8 mouse cellular contexts compared by ENCODE assay signal in genomic region chr5:96905572-96906271, GRCm38 (mm10).
DNase-seq lines count a peak whose midpoint lies in the region; ATAC-seq lines count a peak whose summit lies in the region.

No protein-coding gene starts in this region.

- DNase-seq in kidney, adult 8-10 months, result no peak
- DNase-seq in embryonic facial prominence, embryonic 11.5 days (ENCODE audit: low spot score), result no peak
- peak; percentile 68 for DNase-seq in heart, postnatal 4 days
- DNase-seq in left cerebral cortex, postnatal 14 days (ENCODE audit: low spot score in 2 of 2), result peak; percentile 33 to 46
- peak; percentile 58 for DNase-seq in midbrain, embryonic 10.5 days (ENCODE audit: low spot score)
- DNase-seq in urinary bladder, postnatal 4 days (ENCODE audit: low spot score in 2 of 2), result no peak

- no peak overlapping the region for H3K27ac ChIP-seq in kidney, embryonic 14.5 days (ENCODE audit: low read depth, low read length)
- H3K27ac ChIP-seq in embryonic facial prominence, embryonic 11.5 days (replicated peaks; ENCODE audit: low read depth, low read length), result no peak overlapping the region
- H3K27ac ChIP-seq in midbrain, embryonic 10.5 days (replicated peaks), result 0 out of 2 replicates have a peak overlapping the region, but pooled peaks have one; percentile 46
- no peak overlapping the region for H3K27ac ChIP-seq in stomach, embryonic 15.5 days

- 42% methylated on average over 17 of the region's 17 CpGs for WGBS in kidney, embryonic 14.5 days
- WGBS in embryonic facial prominence, embryonic 11.5 days, result 46% methylated on average over 17 of the region's 17 CpGs
- 40% methylated on average over 17 of the region's 17 CpGs for WGBS in midbrain, embryonic 10.5 days
- 41% methylated on average over 17 of the region's 17 CpGs for WGBS in stomach, embryonic 15.5 days

- H3K4me3 ChIP-seq in kidney, embryonic 14.5 days (ENCODE audit: low read length), result no peak overlapping the region
- H3K4me3 ChIP-seq in embryonic facial prominence, embryonic 11.5 days (ENCODE audit: low read depth, low read length), result no peak overlapping the region
- 0 out of 2 replicates have a peak overlapping the region, but pooled peaks have one; percentile 16 for H3K4me3 ChIP-seq in midbrain, embryonic 10.5 days
- H3K4me3 ChIP-seq in stomach, embryonic 15.5 days (replicated peaks), result no peak overlapping the region

- intact Hi-C loops in left cerebral cortex, postnatal 14 days (cut with DNase I), result no loop called here

- H3K4me1 ChIP-seq in kidney, embryonic 14.5 days (ENCODE audit: control insufficient read depth, insufficient read depth, low read length), result no peaks in the 10 kb centered on the region
- no peaks in the 10 kb centered on the region for H3K4me1 ChIP-seq in embryonic facial prominence, embryonic 11.5 days (ENCODE audit: control insufficient read depth, insufficient read depth, low read length)
- peaks cover 9% of the 10 kb centered on the region for H3K4me1 ChIP-seq in midbrain, embryonic 10.5 days
- no peaks in the 10 kb centered on the region for H3K4me1 ChIP-seq in stomach, embryonic 15.5 days

- H3K9ac ChIP-seq in kidney, embryonic 14.5 days (ENCODE audit: low read depth, low read length), result peak overlapping the region; percentile 31; the same call in 1 of the 2 replicates
- no peak overlapping the region for H3K9ac ChIP-seq in embryonic facial prominence, embryonic 11.5 days (replicated peaks; ENCODE audit: low read length)
- no peak overlapping the region for H3K9ac ChIP-seq in stomach, embryonic 15.5 days

- H3K4me2 ChIP-seq in kidney, embryonic 14.5 days (replicated peaks; ENCODE audit: low read depth, low read length), result no peak overlapping the region; the same call in 1 of the 2 replicates
- peak overlapping the region; percentile 7; the same call in 1 of the 2 replicates for H3K4me2 ChIP-seq in embryonic facial prominence, embryonic 11.5 days (ENCODE audit: low read depth, low read length)
- H3K4me2 ChIP-seq in stomach, embryonic 15.5 days, result peak overlapping the region; percentile 34

- H3K36me3 ChIP-seq in kidney, embryonic 14.5 days (ENCODE audit: control insufficient read depth, insufficient read depth, low read length), result no peaks in the 10 kb centered on the region
- no peaks in the 10 kb centered on the region for H3K36me3 ChIP-seq in embryonic facial prominence, embryonic 11.5 days (replicated peaks; ENCODE audit: control insufficient read depth, insufficient read depth, low read depth, low read length)
- H3K36me3 ChIP-seq in midbrain, embryonic 10.5 days, result no peaks in the 10 kb centered on the region
- H3K36me3 ChIP-seq in stomach, embryonic 15.5 days, result no peaks in the 10 kb centered on the region

- no peaks in the 10 kb centered on the region for H3K9me3 ChIP-seq in kidney, embryonic 14.5 days (ENCODE audit: control insufficient read depth, low read length)
- H3K9me3 ChIP-seq in embryonic facial prominence, embryonic 11.5 days (replicated peaks; ENCODE audit: control insufficient read depth, low read length), result no peaks in the 10 kb centered on the region
- H3K9me3 ChIP-seq in midbrain, embryonic 10.5 days (replicated peaks), result no peaks in the 10 kb centered on the region
- no peaks in the 10 kb centered on the region for H3K9me3 ChIP-seq in stomach, embryonic 15.5 days

- H3K27me3 ChIP-seq in kidney, embryonic 14.5 days (ENCODE audit: control insufficient read depth, insufficient read depth, low read length), result no peaks in the 10 kb centered on the region
- H3K27me3 ChIP-seq in embryonic facial prominence, embryonic 11.5 days (ENCODE audit: control insufficient read depth, insufficient read depth, low read length), result no peaks in the 10 kb centered on the region
- no peaks in the 10 kb centered on the region for H3K27me3 ChIP-seq in midbrain, embryonic 10.5 days (ENCODE audit: low read depth, poor library complexity, severe bottlenecking)
- no peaks in the 10 kb centered on the region for H3K27me3 ChIP-seq in stomach, embryonic 15.5 days (replicated peaks)

- ATAC-seq in kidney, embryonic 14.5 days (ENCODE audit: low FRiP score, low TSS enrichment), result no peak
- ATAC-seq in embryonic facial prominence, embryonic 11.5 days (replicated peaks; ENCODE audit: insufficient number of reproducible peaks, low FRiP score, low TSS enrichment, low read depth), result no peak; the same call in 1 of the 2 replicates
- ATAC-seq in stomach, embryonic 15.5 days (ENCODE audit: insufficient read depth, low FRiP score, low read depth), result no peak

Comparison
In these comparisons a context has a peak if more than half of its experiments do, and no peak if none do; other contexts are left out.
1. DNase-seq: peak in heart, postnatal 4 days (single experiment), left cerebral cortex, postnatal 14 days (2 of 2) and midbrain, embryonic 10.5 days (single experiment); none in kidney, adult 8-10 months (0 of 2), embryonic facial prominence, embryonic 11.5 days (single experiment) and urinary bladder, postnatal 4 days (0 of 2).